Mouse (Mus musculus) adrenal gland, postnatal 25 days (tissue): ENCODE measurements at regions not wholly inside any gene's neighbourhood (a gene's known extent, or its start where the extent isn't known, plus 50 kb on each side); places are given as distances from the start of the nearest gene placed in this dataset.
"Not testable (repeated sequence)": the region's sequence is repeated elsewhere in the genome, so short reads cannot be mapped to it uniquely, and the experiment has no call there.

Experiments used
- DNase-seq: peaks from one replicate; pipeline ENCODE4 v3.0.0; 2021; ENCODE audit warnings: mixed read lengths

DNA sequence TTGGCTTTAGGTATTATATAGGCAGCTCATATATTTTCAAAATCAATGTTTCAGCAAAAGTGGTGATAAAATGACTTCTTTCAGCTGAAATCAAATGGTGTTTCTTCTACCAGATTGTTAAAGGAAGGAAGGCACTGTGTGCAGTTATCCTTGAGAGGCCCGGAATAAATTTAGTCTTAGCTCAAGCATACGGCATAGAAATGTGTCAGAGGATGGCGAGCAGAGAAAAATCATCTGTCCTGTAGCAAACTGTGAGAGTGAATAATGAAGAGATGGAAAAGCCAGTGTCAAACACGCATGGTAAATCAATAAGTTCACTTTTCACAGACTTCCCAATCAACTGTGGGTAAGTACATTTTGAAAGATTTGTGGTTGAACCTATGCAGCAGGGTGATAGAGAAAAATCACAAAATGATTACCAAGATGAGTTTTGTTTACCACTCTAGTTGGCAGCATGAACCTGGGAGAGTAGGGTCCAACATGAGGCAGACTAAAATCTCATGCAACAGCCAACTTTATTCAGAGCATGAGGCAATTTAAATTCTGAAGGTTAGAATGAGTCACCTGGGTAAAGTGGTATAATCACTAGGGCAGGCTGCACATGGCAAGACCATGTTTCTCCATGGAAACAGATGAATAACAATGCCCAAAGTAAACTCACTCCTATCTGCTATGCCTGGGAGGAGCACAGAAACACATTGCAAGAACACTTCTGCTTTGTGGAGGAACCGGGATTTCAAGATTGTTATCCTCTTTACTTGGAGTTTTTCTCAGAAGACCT is 55.7 kb downstream of the AI429214 start:
- DNase-seq, result peak; percentile 3

DNA sequence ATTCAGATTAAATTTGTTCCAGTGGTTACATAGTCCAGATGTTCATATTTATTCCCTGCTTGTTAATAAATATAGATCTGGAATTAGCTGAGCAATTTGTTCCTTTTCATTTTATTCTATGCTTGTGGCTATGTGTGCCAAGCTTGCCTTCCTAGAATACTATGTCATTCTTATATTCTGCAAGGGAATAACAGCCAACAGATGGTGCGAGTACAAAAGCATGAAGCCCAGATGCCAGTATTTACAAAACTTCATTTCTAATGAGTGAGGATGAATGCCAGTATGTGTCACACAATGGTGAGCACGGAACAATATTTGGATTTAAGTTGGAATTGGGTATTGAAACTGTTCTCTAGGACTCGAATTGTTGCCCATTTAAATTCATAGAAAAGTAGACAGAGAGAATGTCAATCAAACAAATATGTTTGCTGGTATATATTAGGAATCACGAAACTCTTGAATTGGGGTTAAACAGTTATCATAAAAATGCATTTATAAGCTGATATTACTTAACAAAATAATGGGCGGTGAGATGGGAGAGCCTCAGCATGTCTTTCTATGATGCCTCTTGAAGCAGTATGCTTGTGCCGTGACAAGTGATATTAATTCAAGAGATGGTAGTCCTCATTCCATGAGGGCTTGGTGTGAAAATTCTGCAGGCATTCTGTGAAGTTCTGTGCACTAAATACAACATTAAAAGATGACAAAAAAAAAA is 56.7 kb downstream of the AI429214 start:
- no peak for DNase-seq

DNA sequence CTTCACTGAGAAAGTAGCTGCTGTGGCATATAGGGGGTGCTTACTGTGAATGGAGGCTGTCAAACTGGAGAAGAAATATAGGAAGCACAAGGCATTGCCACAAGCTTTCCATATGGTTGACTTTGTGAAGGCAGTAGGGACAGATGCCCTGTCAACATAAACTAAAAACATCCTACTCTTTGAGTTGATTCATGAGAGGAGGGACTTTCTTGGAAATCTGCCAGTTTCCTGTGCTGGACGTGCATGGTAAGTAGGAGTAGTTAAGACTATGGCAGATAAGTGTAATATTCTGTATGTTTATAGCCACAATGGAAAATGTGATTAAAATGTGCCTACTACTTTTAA is 57.3 kb downstream of the AI429214 start:
- DNase-seq, result no peak

DNA sequence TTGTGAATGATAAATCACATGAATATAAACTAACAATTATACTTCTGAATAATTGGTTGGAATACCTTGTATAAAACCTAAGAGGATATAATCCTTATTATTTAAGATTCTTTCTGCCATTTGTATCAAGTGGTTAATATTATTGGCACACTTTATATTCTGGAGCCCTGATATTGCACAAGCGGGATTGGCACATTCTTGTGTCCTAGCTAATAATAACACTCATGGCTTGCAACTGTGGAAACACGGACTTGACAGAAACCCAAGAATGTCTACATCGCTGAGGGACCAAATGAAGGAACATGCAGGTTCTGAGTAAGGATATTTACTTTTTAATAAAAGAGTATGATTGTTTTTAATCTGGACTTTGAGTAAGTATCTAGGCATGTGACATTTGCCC is 63.0 kb downstream of the AI429214 start:
- no peak for DNase-seq

DNA sequence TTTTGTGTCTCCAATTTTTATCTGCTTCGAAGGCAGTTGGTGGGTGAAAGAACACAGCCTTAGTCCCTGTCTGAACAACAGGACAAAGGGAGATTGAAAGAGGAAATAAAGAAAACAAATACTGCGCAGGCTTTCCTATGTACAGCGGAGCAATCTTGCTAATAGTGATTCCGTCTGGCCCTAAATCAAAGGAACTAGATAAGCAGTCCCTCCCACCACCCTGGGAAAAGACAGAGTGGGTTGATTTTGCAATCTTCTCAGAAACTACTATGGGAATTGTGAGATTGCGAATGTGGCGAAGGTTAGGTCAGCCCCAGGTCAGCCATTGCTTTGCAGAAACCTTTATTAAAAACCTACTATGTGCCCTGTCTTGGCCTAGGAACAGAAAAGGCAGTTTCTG is 65.0 kb downstream of the AI429214 start:
- no peak for DNase-seq

DNA sequence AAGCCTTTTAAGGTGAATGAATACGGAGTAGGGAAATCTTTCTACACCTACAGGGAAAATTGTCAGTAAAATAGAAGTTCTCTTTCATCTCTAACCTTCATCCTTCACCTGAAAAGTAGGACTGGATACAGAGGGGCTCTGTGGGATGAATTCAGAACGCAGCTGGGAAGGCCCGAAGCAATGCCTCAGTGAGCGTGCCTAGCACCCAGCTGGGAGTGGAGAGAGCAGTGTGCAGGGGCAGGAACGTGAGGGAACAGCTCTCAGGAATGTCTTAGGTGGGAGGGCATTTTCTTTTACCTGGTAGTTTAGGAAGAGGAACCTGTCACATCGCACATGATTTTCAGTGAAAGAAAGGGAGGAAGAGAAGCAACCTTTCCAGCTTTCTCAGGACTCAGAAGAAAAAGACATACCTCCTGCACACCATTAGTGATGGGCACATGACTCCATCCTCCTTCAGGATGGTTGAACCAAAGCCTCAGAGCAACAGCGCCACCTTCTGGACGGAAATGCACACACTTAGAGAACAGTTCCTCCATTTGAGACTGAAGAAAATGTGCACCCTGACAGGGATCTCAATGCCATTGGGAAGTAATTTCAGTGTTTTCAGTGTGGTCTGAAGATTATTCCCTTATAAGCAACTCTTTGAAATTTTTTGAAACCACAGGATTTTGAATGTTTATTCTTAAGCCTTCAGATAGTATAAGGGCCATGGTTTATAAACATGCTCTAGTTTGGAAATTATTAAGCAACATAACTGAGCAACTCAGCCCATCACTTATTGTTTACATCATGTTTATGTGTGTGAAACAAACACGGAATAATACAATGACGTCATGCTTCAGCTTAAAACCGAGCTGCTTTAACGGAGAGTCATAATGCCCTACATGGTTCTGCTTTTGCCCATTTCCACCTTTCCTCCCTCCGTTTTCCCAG is 68.9 kb downstream of the AI429214 start:
- peak; percentile 85 for DNase-seq

DNA sequence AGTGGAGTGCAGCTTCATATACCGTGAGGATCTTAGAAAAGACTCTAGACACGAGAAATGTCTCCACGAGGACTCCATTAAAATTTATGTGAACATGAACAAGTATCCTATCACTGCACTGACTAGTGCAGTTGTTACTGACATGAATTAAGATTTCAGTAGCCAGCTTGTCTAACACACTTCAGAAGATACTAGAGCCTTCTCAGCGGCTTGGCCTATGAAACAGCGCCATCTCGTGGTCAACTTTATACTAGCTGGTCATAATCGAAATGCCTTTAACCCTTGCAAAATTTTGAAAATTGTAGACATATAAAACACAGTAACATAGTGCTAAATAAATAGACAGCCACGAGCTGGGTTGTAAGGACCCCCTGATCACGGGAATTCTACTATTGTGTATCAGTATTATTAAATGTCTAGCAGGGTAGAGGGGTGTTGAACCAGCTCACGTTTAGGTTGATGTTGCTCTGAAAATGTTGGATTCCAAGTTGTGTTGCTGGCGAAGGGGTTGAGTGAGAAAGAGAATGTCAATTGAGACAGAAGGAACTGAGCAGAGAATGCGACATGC is 70.4 kb downstream of the AI429214 start:
- peak; percentile 70 for DNase-seq

DNA sequence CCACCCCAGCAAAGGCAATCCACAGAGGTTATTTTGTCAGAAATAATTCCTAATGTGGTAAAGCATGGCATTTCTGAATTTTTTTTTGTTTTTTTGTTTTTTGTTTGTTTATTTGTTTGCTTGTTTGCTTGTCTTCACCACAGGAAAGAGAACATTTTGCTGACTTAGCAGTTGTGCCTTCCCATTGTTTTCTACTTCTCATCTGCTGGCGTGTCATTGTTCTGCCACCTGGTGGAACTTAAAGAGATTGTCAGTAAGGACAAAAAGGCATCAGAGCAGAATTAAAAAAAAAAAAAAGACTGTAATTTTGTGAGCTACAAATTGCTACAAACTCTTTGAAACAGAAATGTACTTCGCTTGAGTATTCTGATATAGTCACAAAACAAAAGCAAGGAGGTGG is 79.5 kb downstream of the AI429214 start:
- DNase-seq, result no peak

DNA sequence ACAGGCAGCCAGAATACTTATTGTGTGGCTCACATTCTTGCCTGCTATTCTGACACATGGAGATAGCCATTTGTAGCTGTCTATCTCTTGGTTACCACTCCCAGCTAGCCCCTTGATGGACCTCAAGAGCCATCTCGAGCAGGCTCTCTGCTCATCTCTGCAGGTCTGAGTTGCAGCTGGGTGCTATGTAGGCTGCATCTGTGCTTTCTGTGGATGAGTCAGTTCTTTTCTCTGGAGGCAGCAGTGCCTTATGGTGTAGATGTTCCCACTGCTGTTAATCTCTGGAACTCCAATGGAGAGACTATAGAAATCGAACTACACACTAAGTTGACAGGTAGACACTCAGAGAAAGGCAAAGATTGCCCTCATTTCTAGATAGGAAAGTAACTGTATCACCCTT is 106.3 kb downstream of the AI429214 start:
- no peak for DNase-seq

DNA sequence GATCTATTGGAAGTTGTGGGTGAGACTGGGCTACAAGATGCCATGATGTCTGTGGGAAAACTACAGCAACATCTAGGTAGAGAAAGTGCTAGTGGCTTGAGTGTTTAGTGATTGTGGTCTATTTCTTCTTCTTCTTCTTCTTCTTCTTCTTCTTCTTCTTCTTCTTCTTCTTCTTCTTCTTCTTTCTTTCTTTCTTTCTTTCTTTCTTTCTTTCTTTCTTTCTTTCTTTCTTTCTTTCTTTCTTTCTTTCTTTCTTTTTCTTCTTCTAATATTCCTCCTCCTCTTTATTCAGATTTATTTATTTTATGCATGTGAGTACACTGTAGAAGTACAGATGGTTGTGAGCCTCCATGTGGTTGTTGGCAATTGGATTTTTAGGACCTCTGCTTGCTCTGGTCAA is 119.0 kb downstream of the AI429214 start:
- not testable (repeated sequence) for DNase-seq

DNA sequence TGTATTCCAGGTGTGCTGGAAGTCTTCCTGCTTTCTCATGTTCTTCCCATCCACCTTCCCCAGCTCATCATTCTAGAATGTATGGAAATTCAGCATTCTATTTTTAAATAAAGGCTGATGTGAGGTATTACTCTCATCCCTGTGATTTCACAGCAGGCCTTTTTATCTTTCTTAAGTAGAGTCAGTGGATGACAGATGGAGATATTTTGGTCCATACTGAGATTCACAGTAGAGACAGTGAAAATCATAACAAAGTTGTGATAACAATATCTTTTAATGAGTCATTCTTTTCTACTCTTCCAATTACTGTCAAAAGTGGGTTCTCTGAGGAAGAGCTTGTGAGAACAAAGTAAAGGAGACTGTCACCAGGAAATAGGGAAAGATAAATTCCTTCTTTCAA is 132.4 kb downstream of the AI429214 start:
- DNase-seq, result no peak

DNA sequence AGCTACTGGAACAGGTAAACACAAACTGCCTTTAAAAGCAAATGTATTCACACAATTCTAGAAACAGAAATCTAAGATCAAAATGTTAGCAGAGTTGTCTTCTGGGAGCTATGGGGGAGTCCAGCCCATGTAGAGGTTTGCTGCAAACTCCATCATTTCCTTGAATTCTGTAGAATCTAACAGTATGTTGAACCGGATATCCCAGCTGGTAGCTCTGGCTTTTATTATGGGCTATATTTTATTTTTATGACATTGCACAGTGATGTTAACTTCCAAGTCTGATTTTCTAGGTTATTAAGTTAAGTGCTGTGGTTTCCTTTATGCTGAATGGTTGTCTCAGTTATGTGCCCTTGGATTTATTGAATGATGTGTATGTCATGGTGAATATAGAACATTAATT is 136.3 kb downstream of the AI429214 start:
- DNase-seq, result no peak

DNA sequence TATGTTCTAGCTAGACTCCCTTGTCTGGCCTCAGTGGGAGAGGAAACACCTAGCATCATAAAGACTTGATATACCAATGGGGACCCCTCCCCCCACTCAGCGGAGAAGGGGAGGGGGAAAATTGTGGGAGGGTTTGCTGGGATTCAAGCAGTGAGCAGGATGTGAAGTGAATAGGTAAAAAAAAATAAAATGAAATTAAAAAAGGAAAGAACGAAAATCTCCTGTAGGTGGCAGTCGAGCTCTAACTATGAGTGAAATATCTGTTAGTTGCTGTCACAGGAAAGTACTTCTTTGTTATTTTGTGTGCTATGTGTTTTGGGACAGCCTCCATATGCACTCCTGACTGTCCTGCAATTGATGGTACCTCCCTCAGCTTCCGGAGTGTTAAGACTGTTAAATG is 138.6 kb downstream of the AI429214 start:
- no peak for DNase-seq

DNA sequence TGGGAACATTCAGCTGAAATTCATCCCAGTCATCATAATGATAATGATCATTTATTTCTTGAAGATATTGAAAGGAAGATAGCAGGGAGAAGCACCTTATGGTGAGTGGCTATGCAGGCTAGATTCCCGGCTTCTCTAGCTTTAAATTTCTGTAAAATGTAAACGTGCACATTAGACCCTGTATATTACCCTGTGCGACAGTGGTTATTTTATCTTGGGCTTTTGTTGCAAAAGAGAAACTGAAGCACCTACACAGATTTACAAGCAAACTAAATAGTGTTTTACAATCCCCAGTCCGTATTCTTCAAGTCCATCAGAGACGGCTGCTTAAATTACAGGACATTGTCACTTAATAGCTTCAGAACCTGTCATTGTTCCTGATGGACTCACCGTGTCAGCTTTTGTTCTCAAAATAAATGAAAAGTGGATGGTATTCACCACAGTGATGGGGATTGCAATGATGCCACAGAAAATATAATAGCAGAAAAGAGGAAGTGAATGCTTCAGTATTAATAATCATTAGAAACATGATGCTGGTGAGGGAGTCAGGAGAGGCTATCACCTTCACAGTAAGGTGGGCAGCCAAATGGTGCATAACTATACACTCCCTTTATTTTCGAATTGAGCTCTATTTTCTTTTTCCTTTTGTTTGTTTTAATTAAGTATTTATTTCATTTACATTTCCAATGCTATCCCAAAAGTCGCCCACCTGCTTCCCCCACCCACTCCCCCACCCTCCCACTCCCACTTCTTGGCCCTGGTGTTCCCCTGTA is 141.0 kb downstream of the AI429214 start:
- DNase-seq, result no peak

DNA sequence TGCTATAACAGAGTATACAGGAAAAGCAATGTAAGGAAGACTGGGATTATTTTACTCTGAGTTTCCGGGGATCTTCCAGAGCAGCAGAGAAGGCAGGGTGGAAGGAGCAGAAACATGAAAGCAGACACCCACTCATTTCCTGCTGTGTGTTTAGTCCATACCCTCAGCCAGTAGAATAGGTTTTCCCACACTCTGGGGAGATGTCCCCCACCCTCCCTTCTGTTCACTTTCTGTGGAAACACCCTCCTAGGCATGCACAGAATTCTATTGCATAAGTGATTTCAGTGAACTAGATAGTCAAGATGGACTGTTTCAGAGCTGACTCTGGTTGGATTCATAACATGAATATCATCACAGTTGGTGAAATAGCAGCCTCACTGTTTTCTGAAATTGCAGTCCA is 156.9 kb downstream of the AI429214 start:
- no peak for DNase-seq

DNA sequence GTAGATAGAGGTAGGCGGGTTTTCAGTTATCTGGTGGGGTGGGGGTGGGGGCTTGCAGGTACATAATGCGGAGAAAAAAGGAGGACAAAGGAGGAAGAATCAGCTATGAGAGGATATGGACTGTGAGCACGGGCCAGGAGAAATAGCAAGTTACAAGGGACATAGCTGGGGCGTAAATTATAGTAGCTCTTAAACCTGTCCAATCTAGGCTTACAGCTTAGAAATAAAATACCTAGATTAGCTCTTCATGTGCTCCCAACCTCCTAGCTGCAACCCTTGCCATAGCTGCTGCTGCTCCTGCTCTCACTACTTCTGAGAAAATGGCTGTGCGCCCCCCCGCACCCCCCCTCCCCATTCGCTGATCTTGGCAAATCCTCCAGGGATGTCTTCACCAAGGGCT is 161.0 kb downstream of the AI429214 start:
- no peak for DNase-seq

DNA sequence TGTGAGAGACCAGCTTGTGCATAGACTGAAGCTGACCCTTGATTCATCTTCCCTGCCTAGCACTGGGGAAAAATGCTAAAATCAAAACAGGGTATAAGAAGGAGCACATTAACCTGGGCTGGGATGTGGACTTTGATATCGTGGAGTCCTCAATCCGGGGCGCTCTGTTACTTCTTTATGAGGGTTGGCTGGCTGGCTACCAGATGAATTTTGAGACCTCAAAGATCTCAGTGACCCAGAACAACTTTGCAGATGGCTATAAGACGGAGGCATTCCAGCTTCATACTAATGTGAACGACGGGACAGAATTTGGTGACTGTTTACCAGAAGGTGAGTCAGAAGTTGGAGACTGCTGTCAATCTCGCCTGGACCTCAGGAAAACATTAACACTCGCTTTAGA is 161.5 kb downstream of the AI429214 start:
- no peak for DNase-seq

DNA sequence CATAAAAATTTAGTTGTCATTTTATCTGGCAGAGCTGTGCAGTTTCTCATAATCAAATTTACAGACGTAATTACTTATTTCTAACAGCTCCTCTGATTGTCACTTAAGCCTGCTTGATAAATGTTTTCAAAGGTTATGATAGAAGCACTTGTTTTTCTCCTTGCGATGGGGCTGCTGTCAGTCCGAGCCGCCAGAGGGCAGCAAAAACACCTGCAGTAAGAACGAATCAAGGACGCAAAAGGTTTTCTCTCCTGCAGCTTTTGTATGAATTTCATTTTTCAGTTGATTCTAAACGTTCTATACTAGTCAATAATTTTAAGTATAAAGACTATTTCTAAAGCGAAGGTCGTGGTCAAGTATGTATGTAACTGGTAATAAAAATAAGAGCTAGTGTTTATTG is 166.1 kb downstream of the AI429214 start:
- DNase-seq, result peak; percentile 65

DNA sequence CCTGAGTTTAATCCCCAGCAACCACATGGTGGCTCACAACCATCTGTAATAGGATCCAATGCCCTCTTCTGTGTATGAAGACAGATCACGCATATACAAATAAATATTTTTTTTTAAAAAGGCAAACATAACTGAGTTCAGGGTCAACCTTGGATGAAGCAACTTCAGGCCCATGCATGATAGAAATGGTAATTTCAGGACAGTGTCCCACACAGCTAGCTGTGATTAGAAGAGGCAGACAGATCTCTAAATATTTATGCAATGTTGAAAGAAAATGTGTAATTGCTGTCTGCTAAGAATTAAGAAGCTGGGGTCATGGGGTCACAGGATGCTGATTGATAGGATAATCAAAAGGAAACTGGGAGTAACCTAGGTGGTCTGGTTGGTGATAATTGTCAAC is 203.5 kb downstream of the AI429214 start:
- no peak for DNase-seq

DNA sequence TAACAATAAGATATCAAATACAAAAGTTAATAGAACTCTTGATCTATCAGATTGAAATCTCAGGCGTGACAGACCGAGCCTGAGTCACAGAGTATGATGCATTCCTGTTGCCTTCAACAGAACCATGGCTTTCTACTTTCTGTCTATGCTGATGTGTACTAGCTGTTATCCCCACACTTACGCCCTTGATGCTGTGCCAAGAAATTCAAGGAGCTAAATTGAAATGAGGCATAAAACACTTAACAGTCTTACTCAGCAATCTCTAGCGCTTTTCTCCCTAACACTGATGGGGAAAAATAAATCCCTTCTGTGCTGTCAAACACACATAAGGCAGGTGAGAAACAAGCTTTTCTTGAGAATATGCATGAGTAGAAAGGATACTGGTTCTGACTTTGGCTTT is 222.5 kb downstream of the AI429214 start:
- DNase-seq, result peak; percentile 1

DNA sequence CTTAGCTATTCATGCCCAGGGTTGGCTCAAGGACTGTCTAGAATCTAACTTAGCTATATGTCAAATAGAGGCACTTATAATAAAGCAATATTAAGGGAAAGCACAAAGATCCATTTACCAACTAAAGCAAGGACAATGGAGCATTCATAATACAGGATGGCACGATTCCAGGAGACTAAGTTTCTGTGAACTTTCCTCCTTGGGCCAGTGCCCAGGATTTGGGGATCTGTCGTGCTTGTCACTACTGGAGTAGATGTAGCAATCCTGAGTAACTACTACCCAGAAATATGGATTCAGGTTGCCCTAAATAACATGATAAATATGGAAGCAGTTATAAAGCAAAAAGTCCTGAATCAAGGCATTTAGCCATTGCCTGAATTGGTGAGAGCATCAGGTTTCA is 233.7 kb downstream of the AI429214 start:
- peak; percentile 47 for DNase-seq

DNA sequence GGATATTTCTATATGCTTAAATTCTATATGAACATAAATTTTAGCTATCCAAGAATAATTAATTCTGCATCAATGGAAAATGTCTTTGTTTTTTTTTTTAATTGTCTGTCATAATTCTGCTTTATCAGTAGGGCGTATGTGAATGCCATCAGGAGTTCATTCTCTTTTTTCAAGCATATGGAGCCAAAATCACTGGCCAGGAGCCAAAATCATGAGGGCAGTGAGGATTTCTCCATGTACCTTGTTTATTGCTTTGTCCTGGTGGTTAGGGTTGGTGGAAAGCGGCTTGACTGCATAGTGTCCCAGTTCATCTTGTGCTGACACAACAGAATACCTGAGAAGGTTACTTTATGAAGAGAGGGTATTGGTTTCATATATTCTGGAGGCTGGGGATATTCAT is 243.9 kb downstream of the AI429214 start:
- DNase-seq, result no peak
